Comparison of ENCODE assay signal across 8 mouse cellular contexts in genomic region chr2:118862340-118862675, GRCm38 (mm10). TPM values are rescaled to one million over a fixed set of nuclear protein-coding genes. Genes with fewer than 3 reads are reported as not detected.
DNase-seq lines count a peak whose midpoint lies in the region; ATAC-seq and TF ChIP-seq lines count a peak whose summit lies in the region.

No protein-coding gene starts in this region.

- no peak for ATAC-seq in liver, embryonic 13.5 days (ENCODE audit: low read depth)

- WGBS in heart, adult 2 months: 56% methylated on average over 3 of the region's 3 CpGs
- WGBS in thymus, adult 2 months: 85% methylated on average over 3 of the region's 3 CpGs
- 46% methylated on average over 3 of the region's 3 CpGs for WGBS in liver, embryonic 13.5 days (ENCODE audit: insufficient replicate concordance)

- H3K9ac ChIP-seq in heart, adult 2 months (ENCODE audit: low read depth, low read length): peak overlapping the region; percentile 85
- peak overlapping the region; percentile 73 for H3K9ac ChIP-seq in liver, embryonic 13.5 days

- TF ChIP-seq POLR2A in heart, adult 2 months (IDR thresholded peaks at IDR 0.05; ENCODE audit: insufficient read depth, low read depth, low read length): no peak
- no peak for TF ChIP-seq POLR2A in thymus, adult 2 months (IDR thresholded peaks at IDR 0.05; ENCODE audit: control insufficient read depth, extremely low read depth, insufficient read depth, low read length, poor library complexity)

- intact Hi-C loops in heart, adult 2 months (cut with DNase I): loop anchor here (5.0 kb wide), 3 partner anchors 50 to 115 kb away; partner anchors contain the start of genes Ccdc9b, Inafm2 and Knstrn
- intact Hi-C loops in heart, postnatal 25 days (cut with DNase I): loop anchor here (5.0 kb wide), 1 partner anchor 120 kb away; no protein-coding TSS in a partner anchor

- no peaks in the 10 kb centered on the region for H3K4me1 ChIP-seq in heart, adult 2 months (ENCODE audit: control insufficient read depth, insufficient read depth, low read length)
- 0 out of 2 replicates have a peak, but pooled peaks cover 5% of the 10 kb centered on the region for H3K4me1 ChIP-seq in thymus, adult 2 months (replicated peaks; ENCODE audit: control insufficient read depth, insufficient read depth, low read length)
- peaks cover 22% of the 10 kb centered on the region for H3K4me1 ChIP-seq in liver, embryonic 13.5 days (replicated peaks)

- no peak for TF ChIP-seq EP300 in heart, adult 2 months (IDR thresholded peaks at IDR 0.05; ENCODE audit: insufficient read depth, low read depth, low read length)

- DNase-seq in heart, adult 2 months: no peak
- no peak for DNase-seq in heart, postnatal 25 days (ENCODE audit: low spot score)
- no peak for DNase-seq in thymus, adult 2 months
- no peak for DNase-seq in thymus, postnatal 0 days (ENCODE audit: low spot score)
- no peak for DNase-seq in liver, embryonic 13.5 days
- no peak for DNase-seq in ovary, postnatal 14 days (ENCODE audit: low spot score)
- no peak for DNase-seq in c-Kit-positive CD71-positive TER-119-positive erythroid progenitor cells, embryonic 14.5 days (ENCODE audit: low spot score)
- no peak for DNase-seq in adrenal gland, adult 2 months

- peak overlapping the region; percentile 73 for H3K4me3 ChIP-seq in heart, adult 2 months
- peak overlapping the region; percentile 87 for H3K4me3 ChIP-seq in thymus, adult 2 months (ENCODE audit: control insufficient read depth, insufficient read depth, low read length)
- H3K4me3 ChIP-seq in liver, embryonic 13.5 days (replicated peaks): peak overlapping the region; percentile 66

- peak overlapping the region; percentile 85 for H3K27ac ChIP-seq in heart, adult 2 months
- H3K27ac ChIP-seq in thymus, adult 2 months (ENCODE audit: control insufficient read depth, insufficient read depth, low read length): no peak overlapping the region
- peak overlapping the region; percentile 57 for H3K27ac ChIP-seq in liver, embryonic 13.5 days

- H3K4me2 ChIP-seq in liver, embryonic 13.5 days: peak overlapping the region; percentile 86

- peaks cover 6% of the 10 kb centered on the region; the same call in 1 of the 2 replicates for H3K36me3 ChIP-seq in heart, adult 2 months (ENCODE audit: control insufficient read depth, insufficient read depth, low read length)
- no peaks in the 10 kb centered on the region for H3K36me3 ChIP-seq in thymus, adult 2 months (ENCODE audit: control insufficient read depth, insufficient read depth, low read length)
- no peaks in the 10 kb centered on the region for H3K36me3 ChIP-seq in liver, embryonic 13.5 days

- no peak for TF ChIP-seq CTCF in heart, adult 2 months (IDR thresholded peaks at IDR 0.05)
- no peak for TF ChIP-seq CTCF in thymus, adult 2 months (IDR thresholded peaks at IDR 0.05; ENCODE audit: borderline replicate concordance, control insufficient read depth, extremely low read depth, insufficient read depth, low read length, poor library complexity)

- H3K27me3 ChIP-seq in heart, adult 2 months (ENCODE audit: control insufficient read depth, insufficient read depth, low read length): no peaks in the 10 kb centered on the region
- no peaks in the 10 kb centered on the region for H3K27me3 ChIP-seq in thymus, adult 2 months (ENCODE audit: control insufficient read depth, insufficient read depth, low read length)
- H3K27me3 ChIP-seq in liver, embryonic 13.5 days: peaks cover 8% of the 10 kb centered on the region; the same call in 1 of the 2 replicates

- H3K9me3 ChIP-seq in liver, embryonic 13.5 days (replicated peaks): no peaks in the 10 kb centered on the region

- no peaks in the 10 kb centered on the region for H3K79me2 ChIP-seq in heart, adult 2 months (replicated peaks; ENCODE audit: control insufficient read depth, insufficient read depth, low read length)

RNA-seq across cellular contexts. Expression of gene Ivd, which starts 0.6 kb away (rescaled TPM):
- total RNA-seq in heart, adult 2 months (2021): 100 to 1,000 TPM; 356 to 463 TPM
- 215 and 327 TPM in 2 replicates for polyA plus RNA-seq in heart, adult 2 months (2012; rRNA removed)
- total RNA-seq in heart, postnatal 25 days (2021): 100 to 1,000 TPM; 297 to 304 TPM
- polyA plus RNA-seq in thymus, adult 2 months (2012; rRNA removed): 48.3 and 50.6 TPM in 2 replicates
- 33.7 and 47.5 TPM in 2 replicates for polyA plus RNA-seq in thymus, postnatal 0 days (2015; fragmentation: Nextera tagmentation; extraction: Ambion mirVana)
- 26.4 and 29.6 TPM in 2 replicates for polyA plus RNA-seq in liver, embryonic 13.5 days (2015; fragmentation: Nextera tagmentation; extraction: Ambion mirVana)
- 100 to 1,000 TPM; 245 to 355 TPM for total RNA-seq in adrenal gland, adult 2 months (2021)
- polyA plus RNA-seq in adrenal gland, adult 2 months (2012; rRNA removed): 205 and 242 TPM in 2 replicates

RNA-seq across cellular contexts. Expression of gene Bahd1, which starts 37.9 kb away (rescaled TPM):
- total RNA-seq in heart, adult 2 months (2021): 10 to 100 TPM; 14.8 to 20.1 TPM
- polyA plus RNA-seq in heart, adult 2 months (2012; rRNA removed): 9.5 and 9.9 TPM in 2 replicates
- total RNA-seq in heart, postnatal 25 days (2021): 10 to 100 TPM; 14.7 to 18.2 TPM
- 38.7 and 40.0 TPM in 2 replicates for polyA plus RNA-seq in thymus, adult 2 months (2012; rRNA removed)
- 10.5 and 10.9 TPM in 2 replicates for polyA plus RNA-seq in thymus, postnatal 0 days (2015; fragmentation: Nextera tagmentation; extraction: Ambion mirVana)
- 2.3 and 2.5 TPM in 2 replicates for polyA plus RNA-seq in liver, embryonic 13.5 days (2015; fragmentation: Nextera tagmentation; extraction: Ambion mirVana)
- total RNA-seq in adrenal gland, adult 2 months (2021): 10 to 100 TPM; 36.5 to 46.0 TPM
- 59.5 and 60.3 TPM in 2 replicates for polyA plus RNA-seq in adrenal gland, adult 2 months (2012; rRNA removed)

RNA-seq across cellular contexts. Expression of gene Knstrn, which starts 48.5 kb away (rescaled TPM):
- under 1 TPM; 0.64 to 0.68 TPM for total RNA-seq in heart, adult 2 months (2021)
- 0.23 and 0.59 TPM in 2 replicates for polyA plus RNA-seq in heart, adult 2 months (2012; rRNA removed)
- 1 to 10 TPM; 1.4 to 1.6 TPM for total RNA-seq in heart, postnatal 25 days (2021)
- 19.4 and 22.8 TPM in 2 replicates for polyA plus RNA-seq in thymus, adult 2 months (2012; rRNA removed)
- polyA plus RNA-seq in thymus, postnatal 0 days (2015; fragmentation: Nextera tagmentation; extraction: Ambion mirVana): 96.2 and 103 TPM in 2 replicates
- 91.9 and 101 TPM in 2 replicates for polyA plus RNA-seq in liver, embryonic 13.5 days (2015; fragmentation: Nextera tagmentation; extraction: Ambion mirVana)
- total RNA-seq in adrenal gland, adult 2 months (2021): 1 to 10 TPM; 1.8 to 2.1 TPM
- polyA plus RNA-seq in adrenal gland, adult 2 months (2012; rRNA removed): 0.26 and 0.65 TPM in 2 replicates

Comparison
In these comparisons a context has a peak if more than half of its experiments do, and no peak if none do; other contexts are left out.
1. RNA of gene Knstrn, which starts 48.5 kb away (polyA plus RNA-seq): 96.2 to 103 TPM in thymus, postnatal 0 days, 91.9 to 101 TPM in liver, embryonic 13.5 days and 19.4 to 22.8 TPM in thymus, adult 2 months; 0.26 to 0.65 TPM in adrenal gland, adult 2 months and 0.23 to 0.59 TPM in heart, adult 2 months; every median in the first group is over 10 times any median in the second.
2. Peak in every context shown above with its lines, with median percentiles within 50 percentile points of each other: H3K4me3 ChIP-seq.